ENCODE assay signal across 12 mouse cellular contexts in the genomic region with DNA sequence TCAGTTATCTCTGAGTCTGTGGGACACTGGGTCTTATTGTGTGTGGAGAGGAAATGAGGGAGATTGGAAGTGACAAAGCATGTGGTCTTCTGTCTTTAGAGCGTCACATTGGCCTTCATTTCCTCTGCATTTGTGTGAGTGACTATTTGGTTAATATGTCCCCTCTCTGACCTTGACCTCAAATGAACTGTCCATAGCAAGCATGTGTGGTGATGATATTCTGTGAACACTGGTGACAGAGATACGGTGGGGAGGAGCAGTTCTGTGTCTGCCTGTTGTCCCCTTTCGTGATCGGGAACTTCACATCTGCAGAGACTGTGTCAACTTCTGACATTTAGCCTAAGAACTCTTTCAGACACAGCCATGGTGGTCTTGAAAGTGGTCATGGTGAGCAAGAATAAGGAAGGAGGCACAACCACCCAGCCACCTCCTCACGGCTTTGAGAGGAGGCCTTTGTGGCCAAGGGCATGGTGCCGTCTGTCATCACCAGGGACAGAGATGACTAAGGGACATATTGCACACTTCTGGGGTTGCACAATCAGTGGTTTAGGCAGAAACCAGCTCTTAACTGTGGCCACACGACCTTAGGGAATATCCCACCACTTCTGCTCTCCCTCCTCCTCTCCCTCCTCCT.
A peak's percentile ranks its signal among the peaks of the same experiment; 100 is the strongest.
DNase-seq lines count a peak whose midpoint lies in the region; ATAC-seq and TF ChIP-seq lines count a peak whose summit lies in the region.
"Had no signal": no experiment of that assay in that cellular context is flagged by ENCODE, and none has a peak within 500 bp of the region (broad histone marks: within the 10 kb centered on the region; RNA-seq: fewer than 3 reads in every experiment).

No protein-coding gene starts in this region.

- no peak overlapping the region for H3K4me2 ChIP-seq in intestine, postnatal 0 days (replicated peaks; ENCODE audit: low read depth)
- H3K4me2 ChIP-seq in midbrain, embryonic 11.5 days = no peak overlapping the region
- H3K4me2 ChIP-seq: embryonic facial prominence, embryonic 12.5 days had no signal

- no peak for ATAC-seq in intestine, postnatal 0 days
- no peak for ATAC-seq in midbrain, embryonic 11.5 days (ENCODE audit: low FRiP score)

- TF ChIP-seq CTCF in intestine, postnatal 0 days (IDR thresholded peaks at IDR 0.05; ENCODE audit: low read depth) = no peak

- H3K36me3 ChIP-seq in intestine, postnatal 0 days (ENCODE audit: control insufficient read depth, insufficient read depth) = no peaks in the 10 kb centered on the region
- no peaks in the 10 kb centered on the region for H3K36me3 ChIP-seq in midbrain, embryonic 11.5 days (ENCODE audit: control insufficient read depth, insufficient read depth, low read length)
- H3K36me3 ChIP-seq: embryonic facial prominence, embryonic 12.5 days had no signal

- H3K4me3 ChIP-seq in intestine, postnatal 0 days (ENCODE audit: low read depth, low read length) = no peak overlapping the region
- H3K4me3 ChIP-seq in midbrain, embryonic 11.5 days (ENCODE audit: low read depth, low read length) = no peak overlapping the region
- H3K4me3 ChIP-seq: embryonic facial prominence, embryonic 12.5 days had no signal

- no peak overlapping the region for H3K27ac ChIP-seq in intestine, postnatal 0 days (ENCODE audit: low read depth, low read length)
- H3K27ac ChIP-seq in midbrain, embryonic 11.5 days (ENCODE audit: low read depth, low read length) = no peak overlapping the region
- H3K27ac ChIP-seq: embryonic facial prominence, embryonic 12.5 days; kidney, postnatal 0 days had no signal

- WGBS in intestine, postnatal 0 days = 76% methylated on average over 7 of the region's 7 CpGs
- WGBS in midbrain, embryonic 11.5 days = 79% methylated on average over 7 of the region's 7 CpGs

- no peaks in the 10 kb centered on the region for H3K9me3 ChIP-seq in intestine, postnatal 0 days (ENCODE audit: control insufficient read depth)
- no peaks in the 10 kb centered on the region for H3K9me3 ChIP-seq in midbrain, embryonic 11.5 days (ENCODE audit: control insufficient read depth, low read length)
- H3K9me3 ChIP-seq: embryonic facial prominence, embryonic 12.5 days had no signal

- H3K27me3 ChIP-seq in intestine, postnatal 0 days (replicated peaks; ENCODE audit: control insufficient read depth, insufficient read depth, low read length) = no peaks in the 10 kb centered on the region
- H3K27me3 ChIP-seq in midbrain, embryonic 11.5 days (ENCODE audit: control insufficient read depth, insufficient read depth, low read length) = no peaks in the 10 kb centered on the region
- H3K27me3 ChIP-seq: embryonic facial prominence, embryonic 12.5 days had no signal

- H3K4me1 ChIP-seq in intestine, postnatal 0 days (replicated peaks; ENCODE audit: control insufficient read depth, insufficient read depth, low read length) = no peaks in the 10 kb centered on the region
- H3K4me1 ChIP-seq in midbrain, embryonic 11.5 days (ENCODE audit: control insufficient read depth, insufficient read depth, low read length) = peaks cover 9% of the 10 kb centered on the region

- DNase-seq in 416B (ENCODE audit: low read depth) (peak; percentile 97), adipocyte (ENCODE audit: low spot score) (peak; percentile 69)
- DNase-seq in fat pad, adult 2 months (ENCODE audit: extremely low read depth, low read depth, low spot score) = peak; percentile 14
- peak; percentile 53 for DNase-seq in lung, postnatal 14 days
- DNase-seq in gastrocnemius, postnatal 10 days = no peak
- DNase-seq in midbrain, embryonic 11.5 days (ENCODE audit: low spot score, missing footprints) = no peak
- DNase-seq: heart, postnatal 4 days; midbrain, embryonic 14.5 days; thymus, postnatal 4 days had no signal

- no peak overlapping the region for H3K9ac ChIP-seq in intestine, postnatal 0 days (ENCODE audit: low read depth, low read length)
- no peak overlapping the region for H3K9ac ChIP-seq in midbrain, embryonic 11.5 days (ENCODE audit: low read length)
- H3K9ac ChIP-seq: embryonic facial prominence, embryonic 12.5 days had no signal

Comparison
In these comparisons a context has a peak if more than half of its experiments do, and no peak if none do; other contexts are left out.
1. DNase-seq: peak in 416B (single experiment), adipocyte (single experiment), fat pad, adult 2 months (single experiment) and lung, postnatal 14 days (single experiment); none in gastrocnemius, postnatal 10 days (single experiment) and midbrain, embryonic 11.5 days (single experiment).